Mouse (Mus musculus) cerebellum, postnatal 36 days (tissue): ENCODE measurements around the gene Serpine3.
"Not testable (repeated sequence)": the region's sequence is repeated elsewhere in the genome, so short reads cannot be mapped to it uniquely, and the experiment has no call there.

Experiments
- DNase-seq, 2 experiments: peaks; one replicate each; pipeline ENCODE4 v3.0.0; 2021 to 2022; ENCODE audit warnings: mixed read lengths in 2 of 2

The Serpine3 gene

DNA sequence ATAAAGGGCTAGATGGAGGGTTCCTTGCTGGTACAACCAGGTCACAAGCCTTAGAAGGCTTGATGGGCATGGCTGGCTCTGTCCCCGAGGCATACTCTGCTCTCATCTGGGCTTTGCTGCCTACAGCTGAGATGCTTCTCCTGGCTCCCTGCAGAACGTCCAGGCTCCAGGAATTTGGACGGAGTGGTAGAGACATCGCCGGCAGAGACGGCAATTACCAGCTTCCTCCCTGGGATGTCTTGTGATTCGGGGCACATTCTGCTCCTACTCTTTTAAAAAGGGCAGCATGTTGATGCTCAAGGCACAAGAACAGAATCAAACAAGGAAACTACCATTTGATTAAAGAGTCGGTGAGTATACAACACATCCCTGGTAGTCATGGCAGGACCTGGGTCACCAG is at the start of gene Serpine3:
Serpine3 (plus strand) TSS at position 301 of the 400 bp plus-strand sequence.
- no peak for DNase-seq

DNA sequence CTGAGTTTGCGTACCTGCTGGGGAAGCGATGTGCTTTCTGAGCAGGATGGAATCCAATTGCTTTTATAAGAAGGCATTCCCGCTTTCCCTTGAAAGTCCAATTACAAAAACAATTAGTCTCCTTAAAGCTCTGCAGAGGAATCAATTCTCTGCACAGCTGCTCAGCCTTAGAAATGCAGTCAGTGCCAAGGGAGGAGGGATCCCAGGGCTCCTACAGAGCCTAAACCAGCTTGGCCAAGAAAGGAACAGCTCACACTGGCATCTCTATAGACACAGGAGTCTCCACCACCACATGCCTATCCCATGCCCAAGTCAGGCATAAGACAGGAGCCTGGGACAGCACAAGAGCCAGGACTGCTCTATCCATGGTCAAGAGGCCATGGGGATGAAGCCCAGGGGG is 41.1 kb upstream of the Serpine3 start:
- no peak for DNase-seq

DNA sequence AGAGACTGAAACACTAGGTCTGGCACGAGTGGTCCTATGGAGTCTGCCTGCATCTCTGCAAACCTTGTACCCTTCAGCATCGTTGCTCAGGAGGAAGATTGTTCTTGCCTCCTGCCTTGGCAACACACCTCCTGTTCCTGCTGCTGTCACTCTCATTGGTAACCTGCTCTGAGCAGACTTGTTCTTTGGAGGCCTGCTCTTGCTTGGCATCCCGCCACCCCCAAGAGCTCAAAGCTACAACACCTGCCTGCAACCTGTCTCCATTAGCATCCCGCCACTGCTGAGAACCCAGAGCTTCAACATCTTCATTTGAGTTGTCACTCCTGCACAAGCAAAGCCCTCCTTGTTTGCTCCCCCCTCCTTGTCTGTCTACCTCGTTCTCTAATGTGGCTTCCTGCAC is 35.5 kb upstream of the Serpine3 start:
- peak; percentile 74 to 82 for DNase-seq

DNA sequence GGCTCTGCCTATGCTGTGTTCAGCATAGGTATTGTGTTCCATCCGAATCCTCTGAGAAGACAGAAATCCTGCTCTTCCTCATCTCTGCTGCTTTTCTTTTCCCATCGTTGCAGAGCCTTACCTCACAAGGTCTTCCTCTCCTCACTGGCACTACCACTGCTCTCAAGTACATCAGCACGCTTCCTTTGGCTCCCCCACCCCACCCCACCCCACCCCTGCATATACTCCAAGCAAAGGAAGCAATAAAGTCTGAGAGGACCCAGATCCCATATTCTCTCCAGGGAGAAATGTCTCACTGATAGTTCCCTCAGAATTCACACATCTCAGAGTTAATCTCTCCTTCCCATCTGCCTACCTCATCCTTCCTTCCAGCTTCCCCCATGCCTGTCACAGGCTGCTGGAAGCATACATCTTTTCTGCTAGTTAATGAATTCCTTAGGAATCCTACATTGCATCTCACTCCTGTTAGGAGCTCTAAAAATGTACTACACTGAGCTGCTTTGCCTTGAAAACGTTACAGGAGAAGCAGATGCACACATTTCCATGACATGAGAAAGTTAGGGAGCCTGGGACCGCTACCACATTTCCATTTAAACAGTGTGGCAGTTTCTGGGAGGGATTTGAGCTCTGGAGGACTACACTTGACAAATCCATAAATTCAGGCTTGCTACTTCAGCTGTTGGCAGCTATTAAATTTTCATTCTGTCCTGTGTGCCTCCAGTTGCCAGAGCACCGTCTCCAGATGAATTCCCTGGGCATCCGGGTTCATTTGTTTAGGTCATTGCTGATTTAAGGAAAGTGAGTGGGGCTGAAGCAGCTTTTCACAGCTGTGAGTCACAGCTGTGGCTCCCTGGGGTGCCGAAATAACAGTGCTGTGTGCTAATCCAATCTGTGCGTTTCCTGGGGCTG is 25.8 kb upstream of the Serpine3 start:
- DNase-seq, result no peak

DNA sequence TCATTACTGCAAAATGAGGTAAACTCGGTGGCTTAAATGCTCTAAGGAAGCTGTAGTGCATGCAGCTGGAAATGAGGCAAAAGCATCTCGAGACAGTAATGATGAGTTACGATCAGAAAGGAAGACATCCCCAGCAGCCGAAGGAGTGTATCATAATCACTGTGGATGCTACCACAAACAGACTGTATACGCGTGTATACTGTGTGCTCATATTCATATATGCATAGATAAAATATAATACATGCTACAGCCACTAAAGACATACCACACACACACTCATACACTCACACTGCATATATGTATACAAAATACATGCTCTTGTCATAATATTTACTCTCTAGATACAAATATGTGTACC is 25.1 kb upstream of the Serpine3 start:
- DNase-seq, result no peak

DNA sequence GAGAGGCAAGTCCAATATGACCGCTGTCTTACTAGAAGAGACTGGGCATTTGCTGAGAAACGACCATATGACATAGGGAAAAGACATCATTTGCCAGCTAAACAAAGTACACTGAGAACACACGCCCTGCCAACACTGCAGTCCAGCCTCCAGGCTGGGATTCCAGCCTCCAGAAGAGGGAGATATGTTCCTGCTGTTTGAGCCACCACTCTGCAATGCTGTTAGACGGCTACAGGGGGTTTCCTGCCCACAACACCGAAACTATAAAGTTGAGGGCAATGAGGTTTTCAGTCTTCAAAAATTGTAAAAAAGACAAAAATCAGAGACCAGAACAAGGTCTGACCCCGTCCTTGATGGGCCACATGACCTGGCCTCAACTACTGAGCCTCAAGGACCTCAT is 24.4 kb upstream of the Serpine3 start:
- no peak for DNase-seq

DNA sequence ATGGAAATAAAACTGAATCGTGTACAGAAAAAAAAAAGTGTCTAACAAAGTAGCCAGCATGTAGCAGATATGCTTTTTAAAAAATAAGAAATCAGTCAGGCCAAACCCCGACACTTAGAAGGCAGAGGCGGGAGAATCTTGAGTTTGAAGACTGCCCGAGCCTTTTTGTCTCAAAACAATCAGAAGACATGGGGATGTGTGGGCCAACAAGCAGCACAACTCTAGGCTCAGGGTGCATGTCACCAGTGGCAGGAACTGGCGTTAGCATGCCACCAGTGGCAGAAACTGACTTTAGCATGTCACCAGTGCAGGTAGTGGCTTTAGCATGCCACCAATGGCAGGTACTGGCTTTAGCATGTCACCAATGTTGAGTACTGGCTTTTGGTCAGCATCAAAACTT is 23.9 kb upstream of the Serpine3 start:
- DNase-seq, result no peak

DNA sequence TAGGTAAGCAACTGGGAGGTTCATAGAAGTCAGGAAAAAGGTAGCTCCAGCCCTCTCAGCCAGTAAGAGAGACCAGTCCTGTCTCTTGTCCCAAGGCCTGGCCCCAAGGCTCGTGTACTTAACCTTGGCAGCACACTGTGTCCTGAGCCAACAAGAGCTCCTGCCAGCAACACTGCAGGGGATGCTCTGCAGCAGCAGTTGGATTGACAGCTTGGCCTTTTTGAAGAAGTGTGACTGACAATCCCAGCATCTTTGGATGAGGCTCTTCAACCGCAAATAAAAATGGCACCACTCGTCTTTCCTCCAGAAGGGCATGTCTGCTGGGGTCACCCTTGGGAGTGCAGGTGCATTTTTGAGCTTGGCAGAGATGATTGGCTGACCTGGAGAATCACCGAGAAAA is 23.1 kb upstream of the Serpine3 start:
- DNase-seq, result no peak

DNA sequence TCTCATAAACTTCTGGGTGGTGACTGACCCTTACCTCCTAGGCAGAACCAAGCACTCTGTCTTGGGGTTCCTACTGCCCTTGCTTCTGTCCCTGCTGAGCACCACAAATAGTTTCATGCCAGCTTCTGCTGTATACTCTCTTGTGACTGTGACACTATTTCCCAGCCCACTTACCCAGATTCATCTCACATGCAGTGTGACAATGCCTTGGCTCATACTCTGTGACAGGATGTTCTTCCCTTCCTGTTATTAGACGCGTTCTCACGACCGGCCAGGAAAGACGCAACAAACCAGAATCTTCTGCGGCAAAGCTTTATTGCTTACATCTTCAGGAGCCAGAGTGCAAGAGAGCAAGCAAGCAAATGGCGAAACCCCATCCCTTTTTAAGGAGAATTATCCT is 21.1 kb upstream of the Serpine3 start:
- DNase-seq, result not testable (repeated sequence)

DNA sequence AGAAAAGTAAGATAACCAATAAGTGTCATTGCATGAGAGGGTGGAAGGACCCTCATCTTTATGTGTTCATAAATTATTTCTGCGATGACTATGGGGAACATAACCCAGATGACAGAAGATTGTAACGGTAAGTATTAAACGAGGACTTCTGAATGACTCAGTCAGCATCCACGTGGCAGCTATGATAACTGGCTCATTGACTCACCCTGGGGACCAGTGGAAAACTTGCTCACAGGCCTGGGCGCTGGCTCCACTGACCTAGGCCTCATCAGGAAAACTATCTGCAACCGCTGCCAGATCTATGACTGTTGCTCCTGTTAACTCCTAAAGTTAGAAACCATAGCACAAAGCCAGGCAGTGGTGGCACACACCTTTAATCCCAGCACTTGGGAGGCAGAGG is 15.1 kb upstream of the Serpine3 start:
- no peak for DNase-seq

DNA sequence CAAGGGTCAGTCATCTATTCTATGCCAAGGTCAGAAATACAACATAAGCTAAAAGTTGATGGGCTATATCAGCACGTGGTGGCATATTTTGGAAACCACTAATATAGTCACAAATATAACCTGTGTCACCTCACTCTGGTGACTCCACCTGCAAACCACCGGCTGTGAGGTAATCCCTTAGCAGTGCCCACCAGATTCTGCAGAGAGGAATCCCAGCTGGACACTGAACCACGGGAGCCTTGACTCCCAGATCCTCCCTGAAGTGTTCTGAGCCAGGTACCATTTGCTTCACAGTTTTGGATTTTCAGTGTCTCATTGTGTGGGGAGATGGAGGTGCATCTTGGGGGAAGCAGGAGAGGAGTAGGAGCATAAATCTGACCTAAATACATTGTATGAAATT is 13.1 kb upstream of the Serpine3 start:
- DNase-seq, result no peak

DNA sequence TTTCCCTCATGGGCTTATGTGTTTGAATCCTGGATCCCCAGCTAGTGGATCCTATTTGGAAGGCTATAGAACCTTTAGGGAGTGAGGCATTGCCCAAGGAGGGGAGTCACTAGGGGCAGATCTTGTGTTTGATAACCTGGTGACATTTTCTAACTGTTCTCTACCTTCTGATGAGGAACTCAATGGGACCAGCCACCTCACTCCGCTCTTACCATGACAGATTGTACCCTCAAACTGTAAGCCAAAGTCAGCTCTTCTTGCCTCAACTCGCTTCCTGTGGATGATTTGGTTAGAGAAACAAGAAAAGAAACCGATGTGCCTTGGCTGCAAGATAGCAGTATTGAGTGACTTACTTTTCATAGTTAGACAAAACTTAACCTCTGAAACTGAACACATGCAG is 11.7 kb upstream of the Serpine3 start:
- no peak for DNase-seq

DNA sequence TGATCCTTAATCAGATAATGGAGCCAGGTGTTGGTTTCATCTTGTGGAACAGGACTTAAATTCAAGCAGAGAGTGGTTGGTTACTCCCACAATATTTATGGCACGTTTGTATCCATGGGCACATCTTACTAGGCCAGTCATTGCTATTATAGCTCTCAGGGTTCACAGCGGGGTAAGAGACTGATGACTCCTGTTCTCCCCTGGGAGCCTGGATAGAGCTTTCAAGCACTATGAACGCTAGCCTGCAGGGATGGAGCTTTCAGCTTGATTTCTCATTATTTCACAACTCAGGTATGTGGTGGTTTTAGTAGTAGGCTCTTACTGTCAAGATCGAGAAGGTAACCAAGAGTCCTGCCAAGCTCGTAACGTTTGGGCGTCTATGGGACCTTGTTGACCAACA is 7.5 kb upstream of the Serpine3 start:
- DNase-seq, result no peak

DNA sequence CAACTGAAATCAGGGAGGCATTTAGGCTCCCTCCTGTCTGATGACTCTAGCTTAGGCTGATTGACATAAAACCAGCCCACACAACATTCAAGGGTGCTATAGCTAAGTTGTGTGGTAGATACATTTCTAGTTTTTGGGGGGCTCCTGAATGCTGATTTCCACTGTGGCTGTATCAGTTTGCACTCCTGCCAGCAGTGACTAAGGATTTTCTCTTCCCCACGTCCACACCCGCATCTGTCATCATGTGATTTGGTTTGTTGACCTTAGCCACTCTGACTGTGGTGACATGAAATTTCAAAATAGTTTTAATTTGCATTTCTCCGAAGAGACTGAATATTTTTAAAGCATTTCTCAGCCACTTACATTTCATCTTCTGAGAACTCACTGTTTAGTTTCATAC is 6.0 kb upstream of the Serpine3 start:
- DNase-seq, result no peak

DNA sequence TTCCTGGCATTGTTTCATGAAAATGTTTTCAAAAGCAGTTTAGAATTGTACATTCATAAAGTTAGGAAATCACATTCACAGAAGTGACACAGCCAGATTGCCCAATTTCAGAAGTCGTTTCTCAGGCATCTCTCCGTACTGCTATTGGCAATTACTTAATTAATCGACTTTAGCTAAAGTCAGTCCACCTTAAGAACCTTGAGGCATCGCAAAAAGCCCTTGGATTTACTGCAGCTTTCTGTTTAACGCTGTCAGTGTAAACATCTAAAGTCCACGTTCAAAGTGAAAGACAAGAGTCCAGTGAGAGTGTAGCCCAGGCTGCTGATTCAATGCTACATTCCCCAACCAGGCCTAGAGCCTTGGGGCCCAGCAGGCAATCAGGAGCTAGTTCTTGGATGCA is 1.1 kb upstream of the Serpine3 start:
- no peak for DNase-seq

DNA sequence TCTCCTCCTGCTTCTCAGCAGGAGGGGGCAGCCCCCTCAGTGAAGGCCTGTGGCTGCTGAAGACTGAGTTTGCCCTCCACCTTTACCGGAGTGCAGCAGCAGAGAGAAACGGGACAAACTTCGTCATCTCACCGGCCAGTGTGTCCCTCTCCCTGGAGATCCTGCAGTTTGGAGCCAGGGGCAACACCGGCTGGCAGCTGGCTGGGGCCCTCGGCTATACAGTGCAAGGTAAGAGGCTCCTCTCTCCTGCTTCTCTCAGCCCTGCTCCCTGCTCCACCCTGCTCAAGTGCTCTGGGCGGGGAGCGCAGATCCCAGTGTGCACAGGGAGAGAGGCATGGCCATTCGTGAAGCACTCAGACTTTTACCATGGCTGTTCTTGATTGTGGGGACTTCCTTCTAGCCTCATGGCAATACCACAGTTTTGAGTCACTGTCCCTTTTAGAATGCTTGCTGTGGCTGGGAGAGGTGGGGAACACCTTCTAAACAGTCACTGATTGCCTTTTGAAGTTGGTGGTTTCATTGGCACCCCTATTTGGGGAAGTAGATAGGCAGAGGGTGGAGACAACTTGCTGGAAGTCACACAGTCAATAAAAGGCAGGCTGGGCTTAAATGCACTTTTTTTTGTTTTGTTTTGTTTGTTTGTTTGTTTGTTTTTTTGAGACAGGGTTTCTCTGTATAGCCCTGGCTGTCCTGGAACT is 1.7 kb downstream of the Serpine3 start:
- no peak for DNase-seq

DNA sequence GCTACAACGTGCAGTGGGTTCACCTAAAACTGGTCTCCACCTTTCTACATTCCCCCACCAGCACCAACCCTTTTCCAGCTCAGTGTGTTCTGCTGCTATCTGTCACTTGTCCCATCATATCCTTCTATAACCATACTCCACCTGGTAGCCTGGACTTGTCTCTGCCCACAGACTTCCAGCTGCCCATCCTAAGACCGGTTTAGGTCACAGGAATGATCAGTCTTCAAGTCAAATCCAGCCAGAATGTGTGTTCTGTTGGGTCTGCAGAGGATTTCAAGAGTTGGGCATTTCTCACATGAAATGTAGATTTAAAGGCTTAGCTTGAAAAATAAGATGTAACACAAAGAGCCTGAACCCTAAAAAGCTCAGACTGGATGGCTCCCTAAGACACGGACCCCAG is 10.2 kb downstream of the Serpine3 start:
- no peak for DNase-seq

DNA sequence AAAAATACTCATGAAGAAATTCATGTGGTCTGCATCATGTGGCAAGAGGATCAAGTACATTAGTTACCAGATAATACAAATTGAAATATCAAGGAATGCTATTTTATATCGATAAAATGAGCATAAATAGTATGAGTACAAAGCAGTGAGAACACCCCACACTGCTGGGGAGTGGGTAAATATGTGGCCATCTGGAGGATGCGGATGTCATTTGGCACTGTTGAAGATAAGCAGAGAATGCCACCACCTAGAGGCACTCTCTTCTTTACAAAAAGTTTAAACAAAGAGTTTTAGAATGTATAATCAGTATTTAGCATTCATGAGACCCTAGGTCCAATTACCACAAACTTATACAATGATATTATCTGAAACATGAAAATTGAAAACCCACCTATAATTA is 54.7 kb downstream of the Serpine3 start:
- DNase-seq, result peak in 1 of 2 experiments; percentile 14

DNA sequence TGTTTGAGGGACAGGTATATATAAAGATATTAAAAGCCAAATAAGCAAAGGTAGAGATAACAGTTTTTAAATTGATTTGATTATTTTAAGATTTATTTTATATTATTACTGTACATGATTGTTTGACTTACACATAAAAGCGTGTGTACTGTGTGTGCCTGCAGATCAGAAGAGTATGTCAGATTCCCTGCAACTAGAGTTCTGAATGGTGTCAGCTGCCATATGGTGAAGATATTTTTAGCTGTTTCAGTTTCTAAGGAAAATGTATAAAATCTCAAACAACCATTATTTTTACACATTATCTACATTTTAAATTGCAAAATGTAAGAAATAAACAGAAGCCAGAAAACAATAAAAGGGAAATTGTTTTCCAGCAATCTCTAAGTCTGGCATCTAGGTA is 58.2 kb downstream of the Serpine3 start:
- no peak for DNase-seq

DNA sequence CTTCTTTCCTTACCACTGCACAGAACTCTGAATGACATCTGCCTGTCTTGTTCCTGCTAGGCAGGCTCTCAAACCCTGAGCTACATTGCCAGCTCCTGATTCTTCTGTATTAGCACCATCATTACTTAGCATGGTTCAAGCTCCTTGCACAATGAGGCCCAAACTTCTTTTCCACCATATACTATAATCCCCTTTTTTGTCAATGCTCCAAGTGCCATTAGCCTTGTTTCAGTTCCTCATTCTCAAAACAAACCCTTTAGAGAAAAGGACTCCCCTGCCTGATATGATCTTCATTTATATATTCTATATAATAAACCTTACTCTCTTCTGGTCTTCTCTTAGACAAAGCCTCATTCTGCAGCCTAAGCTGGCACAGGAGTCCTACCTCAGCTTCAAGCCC is 61.1 kb downstream of the Serpine3 start:
- DNase-seq, result no peak

DNA sequence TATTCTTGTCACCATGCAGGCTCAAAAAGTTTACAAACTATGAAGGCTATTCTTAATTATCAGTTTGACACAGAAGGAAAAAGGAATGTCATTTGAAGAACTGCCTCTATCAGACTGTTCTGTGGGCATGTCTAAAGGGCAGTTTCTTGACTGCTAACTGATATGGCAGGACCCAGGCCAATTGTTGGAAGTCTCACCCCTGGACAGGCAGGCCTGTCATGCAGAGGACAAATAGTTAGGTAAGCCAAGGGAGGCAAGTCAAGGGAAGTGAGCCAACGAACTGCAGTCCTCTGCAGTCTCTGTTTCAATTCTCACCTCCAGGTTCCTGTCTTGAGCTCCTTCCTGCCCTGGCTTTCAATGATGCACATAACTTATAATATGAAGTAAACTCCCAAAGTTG is 68.4 kb downstream of the Serpine3 start:
- no peak for DNase-seq

DNA sequence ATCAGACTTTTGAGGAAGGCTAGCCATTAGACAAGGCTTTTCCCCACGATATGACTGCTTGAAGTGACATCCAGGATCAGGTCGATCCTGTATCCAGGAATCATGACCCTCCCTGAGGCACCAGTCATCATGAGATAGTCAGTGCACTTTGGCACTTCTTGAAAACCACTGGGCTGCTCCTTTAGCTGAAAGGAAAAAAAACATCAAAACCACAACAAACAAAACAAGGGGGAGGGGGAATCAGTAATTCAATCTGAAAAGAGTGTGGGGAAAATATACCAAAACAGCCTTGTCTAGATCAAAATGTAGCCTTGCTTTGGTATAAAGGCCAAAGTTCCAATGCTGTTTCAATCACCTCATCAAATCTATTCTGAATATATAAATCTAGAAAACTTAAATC is 70.2 kb downstream of the Serpine3 start:
- DNase-seq, result no peak

DNA sequence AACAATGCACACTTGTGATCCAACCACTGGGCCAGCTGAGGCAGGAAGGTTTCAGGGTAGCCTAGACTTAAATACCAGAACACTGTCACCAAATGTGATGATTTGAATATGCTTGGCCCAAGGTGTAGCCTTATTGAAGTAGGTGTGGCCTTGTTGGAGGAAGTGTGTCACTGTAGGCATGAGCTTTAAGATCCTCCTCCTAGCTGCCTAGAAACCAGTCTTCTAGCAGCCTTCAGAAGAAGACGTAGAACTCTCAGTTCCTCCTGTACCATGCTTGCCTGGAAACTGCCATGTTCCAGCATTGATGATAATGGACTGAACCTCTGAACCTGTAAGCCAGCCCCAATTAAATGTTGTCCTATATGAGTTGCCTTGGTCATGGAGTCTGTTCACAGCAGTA is 72.2 kb downstream of the Serpine3 start:
- no peak for DNase-seq
